Mouse (Mus musculus): ENCODE measurements at regions not wholly inside any gene's neighbourhood (a gene's known extent, or its start where the extent isn't known, plus 50 kb on each side); places are given as distances from the start of the nearest gene placed in this dataset.
A peak's percentile ranks its signal among the peaks of the same experiment; 100 is the strongest.

- peak; percentile 33 to 61 for DNase-seq
Measured at GRCm38 (mm10) chr8:104050694-104051539, 50.5 kb upstream of the Cdh5 start.

- no peak for DNase-seq
Measured at GRCm38 (mm10) chr8:104051540-104051882, 49.9 kb upstream of the Cdh5 start.

Measured in spleen, adult 18-20 months (tissue).